Mouse (Mus musculus): ENCODE measurements around the gene Cd300lg.

- TF ChIP-seq CTCF (IDR thresholded peaks at IDR 0.05; ENCODE audit: low read depth), result no peak
- TF ChIP-seq EP300 (IDR thresholded peaks at IDR 0.05; ENCODE audit: low read depth), result no peak
These were observed 28.3 kb downstream of the Cd300lg start for GRCm38 (mm10) chr11:102069633-102070032.
